Mouse (Mus musculus): ENCODE measurements at regions not wholly inside any gene's neighbourhood (a gene's known extent, or its start where the extent isn't known, plus 50 kb on each side); places are given as distances from the start of the nearest gene placed in this dataset.

DNA sequence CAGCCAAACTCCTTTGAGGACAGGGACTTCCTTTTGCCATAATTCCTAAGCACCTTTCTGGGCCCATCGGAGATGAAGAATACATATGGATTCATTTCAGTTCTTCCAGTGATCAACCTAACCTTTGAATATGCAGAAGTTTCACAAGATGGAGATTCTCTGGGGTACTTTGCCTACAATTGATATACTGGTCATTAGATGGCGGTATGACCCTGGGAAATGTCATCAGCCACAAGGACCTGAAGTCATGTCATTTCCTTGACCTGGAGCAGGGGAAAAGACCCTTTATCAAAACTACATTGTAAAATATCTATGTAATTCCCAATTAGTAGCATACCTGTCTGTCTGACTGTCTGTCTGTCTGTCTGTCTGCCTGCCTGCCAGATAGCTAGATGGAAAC, 164.0 kb upstream of the Slc24a3 start:
- DNase-seq (ENCODE audit: low spot score in 2 of 2): no peak

DNA sequence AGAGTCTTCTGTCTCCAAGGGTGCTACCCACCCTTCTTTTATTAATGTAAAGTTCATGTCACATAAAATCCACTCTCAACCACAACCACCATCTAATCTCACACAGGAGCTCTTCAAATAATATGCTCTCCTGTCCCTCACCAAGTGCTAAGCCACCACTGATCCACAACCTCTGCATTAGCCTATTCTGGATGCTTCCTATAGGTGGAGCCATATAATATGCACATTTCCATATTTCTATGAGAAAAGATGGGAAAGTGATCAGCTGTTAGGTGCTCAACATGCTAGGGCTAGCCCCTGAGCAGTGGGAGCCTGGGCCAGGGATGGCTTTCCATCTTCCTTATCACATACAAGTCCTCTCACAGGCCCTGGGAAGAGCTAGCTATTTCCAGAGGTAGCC, 156.9 kb upstream of the Slc24a3 start:
- no peak for DNase-seq (ENCODE audit: low spot score in 2 of 2)

DNA sequence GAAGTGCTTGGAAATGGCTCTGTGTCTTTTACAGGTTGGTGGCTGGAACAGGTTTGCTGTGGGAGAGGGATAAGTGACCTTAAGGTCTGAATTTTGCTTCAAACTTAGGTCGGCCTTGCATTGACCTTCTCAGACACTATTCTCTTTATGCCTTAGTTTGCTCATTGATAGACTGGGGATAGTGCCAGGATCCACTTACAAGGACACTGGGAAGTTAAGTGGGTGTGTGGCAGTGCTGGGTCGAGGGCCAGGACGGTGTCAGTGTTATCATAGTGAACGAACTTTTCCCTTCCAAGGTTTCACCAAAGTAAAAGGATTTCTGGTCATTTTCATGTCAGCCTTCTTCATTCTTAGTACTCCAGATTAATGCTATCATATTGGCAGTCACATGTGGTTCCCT, 156.3 kb upstream of the Slc24a3 start:
- no peak for DNase-seq (ENCODE audit: low spot score in 2 of 2)

DNA sequence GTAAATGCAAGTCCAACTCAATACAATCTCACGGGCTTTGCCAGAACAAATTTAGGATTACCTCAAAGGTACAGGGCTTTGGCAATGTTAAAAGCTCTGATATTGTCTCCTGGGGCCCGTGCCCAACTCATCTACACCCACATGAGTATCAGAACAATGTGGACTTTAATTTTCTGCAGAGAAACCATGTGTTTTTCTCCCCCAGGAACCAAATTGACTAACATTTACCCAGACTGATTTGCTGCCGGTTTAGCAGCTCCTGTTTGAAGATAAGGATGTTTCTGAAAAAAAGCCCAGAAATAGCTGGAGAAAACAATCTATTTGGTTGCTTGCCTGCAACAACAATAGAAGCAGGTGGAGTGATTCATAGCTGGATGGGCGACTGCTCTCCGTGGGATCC, 151.6 kb upstream of the Slc24a3 start:
- no peak for DNase-seq (ENCODE audit: low spot score in 2 of 2)

DNA sequence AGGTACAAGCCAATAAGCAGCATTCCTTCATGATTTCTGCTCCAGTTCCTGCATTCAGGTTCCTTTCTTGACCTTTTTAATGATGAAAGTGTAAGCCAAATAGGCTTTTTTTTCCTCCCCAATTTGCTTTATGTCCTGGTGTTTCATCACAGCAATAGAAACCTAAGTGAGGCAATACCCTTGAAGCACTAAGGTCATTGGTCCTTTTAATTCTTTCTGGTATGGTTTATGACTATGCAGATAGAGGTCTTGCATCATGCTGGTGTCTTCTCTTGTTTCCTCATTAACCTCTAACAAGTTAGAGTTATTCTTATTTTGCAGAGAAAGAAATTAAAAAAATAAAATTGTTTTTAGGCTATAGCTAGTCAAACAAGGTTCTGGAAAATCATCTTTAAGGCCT, 150.6 kb upstream of the Slc24a3 start:
- no peak for DNase-seq (ENCODE audit: low spot score in 2 of 2)

DNA sequence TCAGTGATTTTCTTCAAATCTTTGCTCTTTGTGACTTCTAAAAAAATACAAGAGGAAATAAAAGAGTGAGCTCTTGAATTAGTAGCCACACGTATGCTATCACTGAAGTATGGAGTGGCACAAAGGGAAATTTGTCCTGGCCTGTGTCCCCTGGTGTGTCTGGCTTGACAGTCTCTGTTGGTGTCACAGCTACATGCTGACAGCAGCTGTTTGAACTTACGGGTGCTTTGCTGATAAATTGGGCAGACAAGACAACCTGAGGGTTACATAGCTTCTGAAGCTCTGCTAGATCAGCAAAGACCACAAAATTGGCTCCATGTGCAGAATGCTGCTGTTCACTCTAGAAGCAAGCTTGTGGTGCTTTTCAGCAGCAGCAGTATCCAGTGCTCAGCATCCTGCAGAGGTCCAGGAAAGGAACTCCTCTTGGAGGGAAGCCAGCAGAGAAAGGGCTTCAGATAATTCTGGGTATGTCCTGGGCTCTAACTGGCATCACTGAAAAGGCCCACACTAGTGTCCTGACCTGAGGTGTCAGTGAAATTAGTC, 149.9 kb upstream of the Slc24a3 start:
- no peak for DNase-seq (ENCODE audit: low spot score in 2 of 2)

DNA sequence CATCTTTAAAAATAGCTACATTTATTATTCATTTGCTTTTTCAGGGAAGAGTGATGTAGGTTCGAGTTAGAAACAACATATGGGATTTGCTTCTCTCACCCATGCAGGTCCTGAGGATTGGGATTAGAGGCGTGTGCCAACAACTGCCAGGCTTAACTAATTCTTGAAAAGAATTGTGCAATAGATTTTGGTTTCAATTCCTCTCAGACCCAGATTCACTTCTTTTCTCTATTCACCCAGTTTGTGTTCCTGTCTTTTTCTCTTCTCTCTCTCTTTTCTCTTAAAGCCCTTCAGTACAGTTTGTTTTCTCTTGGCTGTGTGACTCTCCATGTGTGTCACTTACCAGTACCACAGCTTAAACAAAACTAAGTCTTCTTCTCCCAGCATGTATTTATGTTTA, 119.8 kb upstream of the Slc24a3 start:
- no peak for DNase-seq (ENCODE audit: low spot score in 2 of 2)

DNA sequence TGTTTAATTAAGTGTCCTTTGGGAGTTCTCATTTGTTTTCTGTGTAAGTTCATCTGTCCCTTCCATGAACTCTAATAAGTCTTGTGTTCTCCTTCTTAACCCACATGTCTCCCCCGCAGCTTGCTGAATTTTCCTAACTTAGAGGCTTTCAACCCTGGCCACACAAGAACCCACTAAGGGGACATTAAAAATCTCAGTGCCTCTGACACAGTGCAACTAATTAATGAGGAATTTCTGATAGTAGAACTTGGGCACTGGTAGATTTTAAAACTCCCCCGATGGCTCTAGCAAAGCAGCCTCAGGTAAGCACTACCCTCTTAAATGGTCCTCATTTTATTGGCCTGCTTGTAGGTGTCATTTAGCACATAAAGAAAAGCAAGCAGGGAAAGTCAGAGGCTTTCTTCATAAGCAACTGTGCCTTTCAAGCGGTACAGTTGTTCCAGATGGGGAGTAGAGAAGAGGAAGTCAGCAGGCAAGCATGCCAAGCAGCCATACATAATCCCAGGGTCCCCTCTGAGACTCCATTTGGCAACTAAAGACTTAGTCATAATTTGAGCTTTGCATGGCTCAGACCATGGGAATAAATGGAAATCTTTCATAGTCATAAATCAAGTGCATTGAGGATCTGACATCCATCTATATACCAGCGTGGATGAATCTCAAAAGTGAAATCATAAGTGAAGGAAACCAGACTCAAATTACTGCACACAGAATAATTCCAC, 117.7 kb upstream of the Slc24a3 start:
- DNase-seq (ENCODE audit: low spot score in 2 of 2): no peak

DNA sequence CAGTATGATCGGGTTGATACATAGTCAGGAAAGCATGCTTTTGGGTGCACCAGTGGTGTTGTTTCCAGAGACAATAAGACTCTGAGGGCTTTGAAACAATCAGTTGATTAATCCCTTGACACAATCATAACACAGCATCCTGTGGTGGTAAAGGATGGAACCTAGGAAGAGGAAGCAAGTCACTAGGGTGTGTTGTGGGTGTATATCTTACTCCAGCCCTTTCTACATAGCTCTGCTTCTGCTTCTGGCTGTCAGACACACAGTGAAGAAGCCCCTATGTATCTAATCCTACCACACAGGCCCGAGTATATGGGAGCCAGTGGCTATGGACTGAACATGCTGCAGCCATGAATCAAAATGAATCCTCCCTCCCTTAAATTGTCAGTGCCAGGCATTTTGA, 115.1 kb upstream of the Slc24a3 start:
- no peak for DNase-seq (ENCODE audit: low spot score in 2 of 2)

DNA sequence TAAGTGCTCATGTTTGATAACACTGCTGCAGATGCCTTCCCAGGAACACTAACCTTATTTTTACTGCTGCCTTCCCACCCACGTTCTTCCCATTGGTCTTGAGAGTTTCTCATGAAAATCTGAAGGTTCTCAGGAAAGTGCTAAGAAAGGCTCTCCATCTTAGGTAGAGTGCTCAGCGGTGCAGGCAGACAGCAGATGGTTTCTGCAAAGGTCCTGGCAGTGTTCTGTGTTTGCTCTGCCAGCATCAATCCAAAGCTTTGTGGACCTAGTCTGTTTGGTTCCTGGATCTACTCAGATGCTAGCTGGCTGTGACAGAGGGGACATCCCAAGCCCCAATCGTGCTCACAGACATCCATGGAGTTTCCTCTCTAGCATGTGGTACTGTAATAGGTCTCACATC, 111.3 kb upstream of the Slc24a3 start:
- DNase-seq (ENCODE audit: low spot score in 2 of 2): peak in 1 of 2 experiments; percentile 28

DNA sequence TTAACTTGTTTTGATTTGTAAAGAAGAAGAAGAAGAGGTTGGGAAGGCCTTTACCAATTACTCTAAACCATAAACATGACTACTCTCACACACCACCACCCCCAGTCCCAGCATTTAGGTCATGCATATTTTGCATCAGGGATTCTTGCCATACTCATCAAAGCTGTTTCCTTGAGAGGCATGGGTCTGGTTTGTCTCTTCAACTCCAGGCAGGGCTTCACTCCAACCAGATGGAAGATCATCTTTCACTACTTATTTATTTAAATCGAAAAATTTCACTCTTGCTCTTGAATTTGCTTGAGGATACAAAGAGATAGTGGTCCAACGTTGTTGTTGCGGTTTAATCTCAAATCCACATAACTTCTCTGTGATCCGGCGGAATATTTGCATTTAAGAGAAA, 110.8 kb upstream of the Slc24a3 start:
- DNase-seq (ENCODE audit: low spot score in 2 of 2): no peak

DNA sequence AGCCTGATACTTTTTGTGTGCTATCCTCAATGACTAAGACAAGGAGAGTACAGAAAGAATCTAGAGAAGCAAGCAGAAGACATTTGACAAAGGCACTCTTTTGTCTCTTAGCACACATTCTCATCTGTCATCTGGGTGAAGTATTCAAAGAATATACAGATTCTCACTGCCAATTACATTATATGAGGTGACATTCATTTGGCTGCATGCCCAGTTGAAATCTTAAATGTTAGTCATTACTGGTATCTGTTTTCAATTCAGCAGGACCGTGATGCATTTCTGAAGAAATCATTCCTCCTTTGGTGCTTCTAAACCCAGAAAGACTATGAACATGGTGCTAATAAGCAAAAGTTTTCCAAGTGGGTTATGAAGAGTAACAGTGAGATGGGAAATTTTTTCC, 97.6 kb upstream of the Slc24a3 start:
- no peak for DNase-seq (ENCODE audit: low spot score in 2 of 2)

DNA sequence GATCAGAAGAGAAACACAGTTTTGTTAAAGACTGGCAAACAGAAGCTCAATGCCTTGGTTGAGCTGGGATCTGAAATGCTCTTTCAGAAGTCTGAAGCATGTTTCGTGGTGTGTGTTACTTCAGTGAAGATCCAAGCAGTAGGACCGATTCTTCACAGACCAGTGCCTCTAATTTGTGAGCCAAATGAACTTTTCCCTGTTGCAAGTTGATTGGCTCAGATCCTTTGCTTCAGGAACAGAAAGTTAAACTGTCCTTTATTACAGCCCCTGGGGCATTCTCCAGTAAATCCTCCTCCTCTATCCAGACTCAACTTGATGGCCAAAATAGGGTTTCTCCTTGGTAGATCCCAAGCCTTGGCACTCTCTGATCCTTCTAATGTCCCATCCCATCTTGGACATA, 85.6 kb upstream of the Slc24a3 start:
- DNase-seq (ENCODE audit: low spot score in 2 of 2): no peak

DNA sequence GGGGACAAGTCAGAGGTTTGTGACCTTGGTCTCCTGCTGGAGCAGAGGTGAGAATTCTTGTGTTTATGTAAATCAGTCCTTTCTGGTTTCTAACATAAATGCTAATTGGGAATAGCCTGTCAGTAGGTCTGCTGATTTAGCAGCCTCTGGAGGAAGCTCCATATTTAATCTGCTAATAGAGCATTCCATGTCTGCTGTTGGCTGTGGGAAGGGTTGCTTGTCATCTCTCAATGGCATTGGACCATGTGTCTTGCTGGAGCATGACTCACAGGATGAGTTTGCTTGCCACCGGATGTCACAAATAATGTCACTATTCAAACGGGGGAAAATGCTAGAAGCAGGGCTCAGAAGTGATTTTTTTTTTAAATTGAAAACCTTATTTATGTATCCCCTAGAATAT, 82.9 kb upstream of the Slc24a3 start:
- no peak for DNase-seq (ENCODE audit: low spot score in 2 of 2)

DNA sequence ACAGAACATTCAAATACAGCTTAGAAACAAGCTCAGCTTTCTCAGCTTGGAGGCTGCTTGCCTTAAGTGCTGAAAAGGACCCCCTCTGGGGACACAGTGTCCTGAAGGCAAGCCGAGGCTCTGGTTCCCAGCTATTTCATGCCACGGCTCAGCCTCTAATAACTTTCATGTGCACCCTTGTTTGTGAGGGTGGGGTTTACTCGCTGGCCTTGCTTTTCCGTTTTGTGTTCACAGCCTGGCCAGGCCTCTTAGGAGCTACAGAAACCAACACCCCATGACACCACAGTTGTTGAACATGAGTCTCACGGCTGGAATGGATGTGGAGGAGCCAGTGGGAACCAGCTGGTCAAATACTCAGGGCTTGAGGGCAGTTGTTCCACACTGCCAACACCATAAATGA, 81.4 kb upstream of the Slc24a3 start:
- DNase-seq (ENCODE audit: low spot score in 2 of 2): no peak

DNA sequence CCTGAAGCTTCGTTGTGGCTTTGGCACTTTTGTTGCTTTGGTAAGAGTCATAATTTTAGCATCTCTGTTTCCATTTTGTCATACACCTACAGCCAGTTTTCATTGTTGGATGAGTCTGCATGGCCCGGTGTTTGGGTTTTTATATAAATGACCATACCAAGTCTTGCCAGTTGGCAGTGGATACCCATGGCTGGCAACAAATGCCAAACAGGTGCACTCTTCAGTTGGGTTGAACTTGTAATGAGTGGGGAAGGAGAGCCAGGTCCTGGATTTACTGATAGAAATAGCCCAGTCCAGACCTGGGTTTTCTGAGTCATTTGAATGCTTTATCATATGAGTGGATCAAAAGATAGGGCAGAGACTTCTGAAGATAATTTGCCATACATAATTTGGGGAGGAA, 64.3 kb upstream of the Slc24a3 start:
- no peak for DNase-seq (ENCODE audit: low spot score in 2 of 2)

DNA sequence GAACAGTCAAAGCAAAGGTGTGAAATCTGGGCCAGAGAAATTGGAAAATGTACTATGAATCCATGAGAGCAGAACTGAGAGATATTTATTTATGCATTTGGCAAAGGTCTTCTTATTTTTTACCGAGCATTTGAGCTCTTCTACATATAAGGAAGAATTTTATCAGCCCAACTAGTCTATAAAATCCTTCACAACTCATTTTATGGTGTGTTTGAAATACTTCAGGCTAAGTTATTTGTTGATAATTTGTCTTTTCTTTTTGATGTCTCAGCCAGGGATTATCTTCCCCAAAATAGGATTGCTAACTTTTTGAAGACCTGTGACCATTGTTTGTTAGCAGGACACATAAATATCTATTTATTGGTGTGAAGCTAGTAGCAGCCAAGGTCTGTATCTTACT, 55.9 kb upstream of the Slc24a3 start:
- no peak for DNase-seq (ENCODE audit: low spot score in 2 of 2)

DNA sequence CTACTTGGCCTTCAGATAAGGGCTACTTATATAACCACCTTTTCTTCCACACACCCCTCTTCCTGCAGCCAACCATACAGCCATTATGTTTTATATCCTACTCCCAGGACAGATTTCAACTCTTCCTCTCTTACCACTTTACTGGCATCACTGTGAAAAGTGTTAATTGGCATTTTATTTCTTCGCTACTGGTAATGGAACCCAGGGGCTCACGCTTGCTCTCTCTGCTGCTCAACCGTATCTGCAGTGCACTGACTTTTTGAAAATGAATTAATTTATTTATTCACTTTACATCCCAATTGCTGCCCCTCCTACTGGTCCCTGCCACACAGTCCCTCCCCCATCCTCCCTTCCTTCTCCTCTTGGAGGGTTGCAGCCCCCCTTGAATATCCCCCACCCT, 52.5 kb upstream of the Slc24a3 start:
- no peak for DNase-seq (ENCODE audit: low spot score in 2 of 2)
